In genomic region chr1:139499751-139500150, GRCm38 (mm10) we compare ENCODE assay signal across 30 mouse cellular contexts. TPM values are rescaled to one million over a fixed set of nuclear protein-coding genes. Genes with fewer than 3 reads are reported as not detected.
DNase-seq lines count a peak whose midpoint lies in the region; ATAC-seq and TF ChIP-seq lines count a peak whose summit lies in the region.
"Had no signal": no experiment of that assay in that cellular context is flagged by ENCODE, and none has a peak within 500 bp of the region (broad histone marks: within the 10 kb centered on the region; RNA-seq: fewer than 3 reads in every experiment).

No protein-coding gene starts in this region.

- H3K9ac ChIP-seq in ES-Bruce4 (ENCODE audit: low read depth, poor library complexity, severe bottlenecking) (no peak overlapping the region), ES-E14 (ENCODE audit: insufficient read depth, low read depth, low read length, poor library complexity, severe bottlenecking) (no peak overlapping the region)
- H3K9ac ChIP-seq: embryonic facial prominence, embryonic 13.5 days; embryonic facial prominence, embryonic 15.5 days; forebrain, embryonic 12.5 days had no signal

- no peak for ATAC-seq in granulocyte monocyte progenitor cell, adult 5-6 weeks (replicated peaks; ENCODE audit: poor library complexity, severe bottlenecking)
- ATAC-seq: CD4-positive, CD25-positive, alpha-beta regulatory T cell, adult 4 months; forebrain, embryonic 14.5 days; forebrain, embryonic 16.5 days had no signal

- in situ Hi-C loops in ES-E14 (cut with MboI; ENCODE audit: low sequenced_read_pairs in 2 of 2, unreplicated experiment in 2 of 2), result no loop called here

- TF ChIP-seq EP300 in ES-Bruce4 (IDR thresholded peaks at IDR 0.05; ENCODE audit: insufficient read depth, low read depth, low read length), result no peak

- H3K36me3 ChIP-seq in ES-Bruce4 (ENCODE audit: control insufficient read depth, insufficient read depth, low read length, poor library complexity, severe bottlenecking), result no peaks in the 10 kb centered on the region; the same call in 1 of the 2 replicates
- no peaks in the 10 kb centered on the region for H3K36me3 ChIP-seq in ES-E14 (ENCODE audit: control insufficient read depth, insufficient read depth, low read length, poor library complexity, severe bottlenecking)

- peak overlapping the region; percentile 91 for H3K27ac ChIP-seq in ES-Bruce4 (ENCODE audit: insufficient read depth, low read length)
- H3K27ac ChIP-seq in ES-E14 (ENCODE audit: insufficient read depth, low read depth, low read length, poor library complexity, severe bottlenecking), result peak overlapping the region; percentile 69; the same call in 1 of the 2 replicates
- H3K27ac ChIP-seq: embryonic facial prominence, embryonic 13.5 days; embryonic facial prominence, embryonic 15.5 days; forebrain, embryonic 10.5 days; forebrain, embryonic 12.5 days had no signal

- peaks cover 3% of the 10 kb centered on the region for H3K4me1 ChIP-seq in ES-Bruce4 (ENCODE audit: control insufficient read depth, insufficient read depth, low read length)
- H3K4me1 ChIP-seq in ES-E14 (ENCODE audit: control insufficient read depth in 2 of 2, insufficient read depth in 2 of 2, low read length in 2 of 2, poor library complexity in 1 of 2), result peaks cover 13 to 21% of the 10 kb centered on the region in 2 experiments
- H3K4me1 ChIP-seq: embryonic facial prominence, embryonic 13.5 days; embryonic facial prominence, embryonic 15.5 days; forebrain, embryonic 10.5 days; forebrain, embryonic 12.5 days had no signal

- TF ChIP-seq CTCF in ES-Bruce4 (IDR thresholded peaks at IDR 0.05; ENCODE audit: low read depth, low read length), result no peak

- H3K4me3 ChIP-seq in ES-Bruce4 (ENCODE audit: low read depth, low read length), result no peak overlapping the region
- no peak overlapping the region for H3K4me3 ChIP-seq in ES-E14 (ENCODE audit: insufficient read depth in 1 of 2, low read depth in 1 of 2, low read length in 2 of 2, poor library complexity in 1 of 2, severe bottlenecking in 1 of 2)
- H3K4me3 ChIP-seq: embryonic facial prominence, embryonic 13.5 days; embryonic facial prominence, embryonic 15.5 days; erythroblast, embryonic 14.5 days; forebrain, embryonic 10.5 days; forebrain, embryonic 12.5 days had no signal

- no peaks in the 10 kb centered on the region for H3K27me3 ChIP-seq in ES-Bruce4 (ENCODE audit: control insufficient read depth, insufficient read depth, low read length, poor library complexity, severe bottlenecking)
- H3K27me3 ChIP-seq: CH12.LX; embryonic facial prominence, embryonic 13.5 days; embryonic facial prominence, embryonic 15.5 days; forebrain, embryonic 12.5 days had no signal

- DNase-seq in ES-E14 (ENCODE audit: low read depth, low spot score) (no peak), ZHBTc4 (ENCODE audit: low read depth, low spot score) (peak; percentile 51)
- DNase-seq in urinary bladder, postnatal 10 days (ENCODE audit: low spot score), result no peak
- DNase-seq: adrenal gland, adult 2 months; adrenal gland, postnatal 10 days; adrenal gland, postnatal 25 days; B cell, adult 2 months; cerebellum, adult 11 months; cerebellum, adult 18-20 months; cerebellum, adult 8-10 months; cerebellum, adult 9-11 months; cerebellum, postnatal 14 days; cerebellum, postnatal 36 days; embryo, embryonic 11 days had no signal

- no peak for TF ChIP-seq POLR2A in ES-Bruce4 (IDR thresholded peaks at IDR 0.05; ENCODE audit: insufficient read depth, low read length)

- H3K9me3 ChIP-seq in ES-Bruce4 (replicated peaks; ENCODE audit: control insufficient read depth, insufficient read depth, low read length, poor library complexity, severe bottlenecking) (peaks cover 4% of the 10 kb centered on the region; the same call in 1 of the 2 replicates), ES-E14 (ENCODE audit: control insufficient read depth, insufficient read depth, low read depth, low read length) (no peaks in the 10 kb centered on the region)
- H3K9me3 ChIP-seq: embryonic facial prominence, embryonic 13.5 days; embryonic facial prominence, embryonic 15.5 days; forebrain, embryonic 10.5 days; forebrain, embryonic 12.5 days had no signal

TF ChIP-seq in ES-E14, 5 proteins besides CTCF, POLR2A, EP300 and RAD21:
- TF ChIP-seq CHD2 (IDR thresholded peaks at IDR 0.05; ENCODE audit: low read depth, low read length) (no peak), ZC3H11A (IDR thresholded peaks at IDR 0.05; ENCODE audit: borderline replicate concordance, low read depth, low read length) (no peak), MAFK (IDR thresholded peaks at IDR 0.05; ENCODE audit: insufficient read depth, low read depth, low read length) (no peak), ZNF384 (IDR thresholded peaks at IDR 0.05; ENCODE audit: low read depth, low read length) (no peak), HCFC1 (IDR thresholded peaks at IDR 0.05; ENCODE audit: borderline replicate concordance, insufficient read depth, low read length) (no peak)

RNA-seq across cellular contexts. Expression of gene F13b, which starts 1.8 kb away (rescaled TPM):
- not detected in 2 replicates for polyA plus RNA-seq in ES-Bruce4 (2011; ENCODE audit: insufficient read depth, insufficient read length, low read depth, missing spikeins)
- 0.26 TPM in 1 of 2 replicates, not detected in the other for total RNA-seq in ES-E14 (2012; rRNA removed)
- not detected in 2 replicates for total RNA-seq in granulocyte monocyte progenitor cell, adult 5-6 weeks (2014; fragmentation: Nextera tagmentation)
- total RNA-seq in granulocyte monocyte progenitor cell, adult 5-6 weeks (2017), result not detected in 2 replicates
- total RNA-seq: adrenal gland, postnatal 25 days; CH12.LX; common myeloid progenitor, adult 5-6 weeks; MEL had no signal
- polyA plus RNA-seq: brain, embryonic 14.5 days; CD4-positive, CD25-positive, alpha-beta regulatory T cell, adult 4 months; embryonic facial prominence, embryonic 11.5 days; embryonic facial prominence, embryonic 13.5 days; embryonic facial prominence, embryonic 15.5 days; erythroblast, embryonic 14.5 days; forebrain, embryonic 10.5 days; forebrain, embryonic 12.5 days; forebrain, embryonic 14.5 days; forebrain, embryonic 16.5 days; frontal cortex, adult 2 months had no signal

RNA-seq across cellular contexts. Expression of gene Aspm, which starts 45.2 kb away (rescaled TPM):
- polyA plus RNA-seq in ES-Bruce4 (2011; ENCODE audit: insufficient read depth, insufficient read length, low read depth, missing spikeins), result 53.5 and 56.7 TPM in 2 replicates
- 42.8 and 51.5 TPM in 2 replicates for total RNA-seq in ES-E14 (2012; rRNA removed)
- 5.7 and 10.3 TPM in 2 replicates for total RNA-seq in granulocyte monocyte progenitor cell, adult 5-6 weeks (2014; fragmentation: Nextera tagmentation)
- 26.3 and 29.6 TPM in 2 replicates for total RNA-seq in granulocyte monocyte progenitor cell, adult 5-6 weeks (2017)
